Mouse (Mus musculus) heart, adult 2 months (tissue): Measurements from ENCODE around the gene Map4k4.

ENCODE experiments used
- CTCF ChIP-seq: fragments of 200-600 bp; IDR thresholded peaks from 2 replicates; pipeline ENCODE4 v1.8.1; 2022; ENCODE audit warnings: antibody characterized with exemption, mild to moderate bottlenecking, moderate library complexity
- EP300 ChIP-seq: fragments of 200-500 bp; IDR thresholded peaks from 2 replicates; pipeline ENCODE4 v1.6.1; 2011; ENCODE audit warnings: low read depth, low read length, control low read depth; ENCODE audit not compliant: insufficient read depth
- POLR2A ChIP-seq: fragments of 200-500 bp; IDR thresholded peaks from 2 replicates; pipeline ENCODE4 v1.6.1; 2011; ENCODE audit warnings: mild to moderate bottlenecking, low read depth, low read length, control low read depth; ENCODE audit not compliant: insufficient read depth

- TF ChIP-seq CTCF, result no peak
- TF ChIP-seq POLR2A, result no peak
- no peak for TF ChIP-seq EP300
These were observed 22.7 kb upstream of the Map4k4 start for GRCm38 (mm10) chr1:39877981-39878380.
